Mouse (Mus musculus): ENCODE measurements around the gene Krt81. TPM values are rescaled to one million over a fixed set of nuclear protein-coding genes. Genes with fewer than 3 reads are reported as not detected.

Gene Krt81
- not detected in 2 replicates for total RNA-seq (2014; rRNA removed)
- polyA plus RNA-seq (2012; rRNA removed) = not detected in 2 replicates

- H3K36me3 ChIP-seq (ENCODE audit: control insufficient read depth, insufficient read depth, low read length) = no peaks in the 10 kb centered on the region
- TF ChIP-seq CTCF (IDR thresholded peaks at IDR 0.05; ENCODE audit: low read depth, low read length) (no peak), POLR2A (IDR thresholded peaks at IDR 0.05; ENCODE audit: extremely low read depth, insufficient read depth, low read length) (no peak)
- no peak for DNase-seq (ENCODE audit: extremely low read depth, low read depth, low spot score)
- no peaks in the 10 kb centered on the region for H3K27me3 ChIP-seq (ENCODE audit: control insufficient read depth, insufficient read depth, low read length)
- WGBS = 76% methylated on average over 13 of the region's 13 CpGs
- H3K4me1 ChIP-seq (ENCODE audit: control insufficient read depth, insufficient read depth, low read length) = no peaks in the 10 kb centered on the region
- H3K9ac ChIP-seq (ENCODE audit: low read depth, low read length) = no peak within 1 kb of the TSS
- H3K4me3 ChIP-seq (ENCODE audit: insufficient read depth, low read depth, low read length) = no peak within 1 kb of the TSS
- H3K79me2 ChIP-seq (ENCODE audit: control insufficient read depth, insufficient read depth, low read length) = no peaks in the 10 kb centered on the region
- H3K27ac ChIP-seq (replicated peaks; ENCODE audit: insufficient read depth, low read depth, low read length) = no peak within 1 kb of the TSS
Measured at GRCm38 (mm10) chr15:101463651-101464050, at the start of gene Krt81. Krt81 (minus strand) TSS chr15:101463751.

GRCm38 (mm10) chr15:101508247-101508646 is 44.7 kb upstream of the Krt81 start:
- Histone ChIP-seq H3K36me3 (ENCODE audit: control insufficient read depth, insufficient read depth, low read length) (no peaks in the 10 kb centered on the region), H3K4me1 (ENCODE audit: control insufficient read depth, insufficient read depth, low read length) (no peaks in the 10 kb centered on the region), H3K9ac (ENCODE audit: low read depth, low read length) (no peak overlapping the region), H3K27ac (replicated peaks; ENCODE audit: insufficient read depth, low read depth, low read length) (no peak overlapping the region), H3K27me3 (ENCODE audit: control insufficient read depth, insufficient read depth, low read length) (no peaks in the 10 kb centered on the region), H3K79me2 (ENCODE audit: control insufficient read depth, insufficient read depth, low read length) (no peaks in the 10 kb centered on the region), H3K4me3 (ENCODE audit: insufficient read depth, low read depth, low read length) (no peak overlapping the region)
- 70% methylated on average over 9 of the region's 9 CpGs for WGBS
- TF ChIP-seq CTCF (IDR thresholded peaks at IDR 0.05; ENCODE audit: low read depth, low read length) (no peak), POLR2A (IDR thresholded peaks at IDR 0.05; ENCODE audit: extremely low read depth, insufficient read depth, low read length) (no peak)
- DNase-seq (ENCODE audit: extremely low read depth, low read depth, low spot score) = no peak

- no peak for DNase-seq (ENCODE audit: extremely low read depth, low read depth, low spot score)
- no peaks in the 10 kb centered on the region for H3K79me2 ChIP-seq (ENCODE audit: control insufficient read depth, insufficient read depth, low read length)
- no peak overlapping the region for H3K4me3 ChIP-seq (ENCODE audit: insufficient read depth, low read depth, low read length)
- 37% methylated on average over 14 of the region's 14 CpGs for WGBS
- H3K9ac ChIP-seq (ENCODE audit: low read depth, low read length) = no peak overlapping the region
- TF ChIP-seq CTCF (IDR thresholded peaks at IDR 0.05; ENCODE audit: low read depth, low read length) (no peak), POLR2A (IDR thresholded peaks at IDR 0.05; ENCODE audit: extremely low read depth, insufficient read depth, low read length) (no peak)
- no peaks in the 10 kb centered on the region for H3K27me3 ChIP-seq (ENCODE audit: control insufficient read depth, insufficient read depth, low read length)
- no peaks in the 10 kb centered on the region for H3K36me3 ChIP-seq (ENCODE audit: control insufficient read depth, insufficient read depth, low read length)
- H3K4me1 ChIP-seq (ENCODE audit: control insufficient read depth, insufficient read depth, low read length) = no peaks in the 10 kb centered on the region
- H3K27ac ChIP-seq (replicated peaks; ENCODE audit: insufficient read depth, low read depth, low read length) = no peak overlapping the region
Measured at GRCm38 (mm10) chr15:101506896-101507758, 43.6 kb upstream of the Krt81 start.

DNA sequence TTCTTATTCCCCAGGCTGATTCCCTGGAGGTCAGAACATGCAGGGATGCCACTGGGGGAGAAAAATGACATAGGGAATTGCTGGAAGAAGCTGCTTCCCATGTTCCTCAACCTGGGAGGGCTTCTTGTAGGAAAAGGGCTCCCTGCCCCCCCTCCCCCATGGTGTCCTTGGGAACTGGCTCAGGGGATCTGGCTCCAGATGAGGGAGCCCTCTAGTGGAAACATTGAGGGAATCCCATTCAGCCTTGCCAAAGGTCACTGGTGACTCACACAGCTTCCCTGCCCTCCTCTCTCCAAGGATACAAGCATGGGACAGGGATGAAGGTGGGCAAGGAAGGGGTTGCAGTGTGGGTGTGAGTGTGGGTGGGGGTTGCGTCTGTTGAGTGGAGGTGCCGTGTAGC is 33.6 kb upstream of the Krt81 start:
- Histone ChIP-seq H3K4me1 (ENCODE audit: control insufficient read depth, insufficient read depth, low read length) (no peaks in the 10 kb centered on the region), H3K27ac (replicated peaks; ENCODE audit: insufficient read depth, low read depth, low read length) (no peak overlapping the region), H3K27me3 (ENCODE audit: control insufficient read depth, insufficient read depth, low read length) (no peaks in the 10 kb centered on the region), H3K79me2 (ENCODE audit: control insufficient read depth, insufficient read depth, low read length) (no peaks in the 10 kb centered on the region), H3K4me3 (ENCODE audit: insufficient read depth, low read depth, low read length) (no peak overlapping the region), H3K36me3 (ENCODE audit: control insufficient read depth, insufficient read depth, low read length) (no peaks in the 10 kb centered on the region), H3K9ac (ENCODE audit: low read depth, low read length) (no peak overlapping the region)
- 76% methylated on average over 2 of the region's 2 CpGs for WGBS
- DNase-seq (ENCODE audit: extremely low read depth, low read depth, low spot score) = peak; percentile 30
- TF ChIP-seq POLR2A (IDR thresholded peaks at IDR 0.05; ENCODE audit: extremely low read depth, insufficient read depth, low read length) (no peak), CTCF (IDR thresholded peaks at IDR 0.05; ENCODE audit: low read depth, low read length) (peak; percentile 58)

DNA sequence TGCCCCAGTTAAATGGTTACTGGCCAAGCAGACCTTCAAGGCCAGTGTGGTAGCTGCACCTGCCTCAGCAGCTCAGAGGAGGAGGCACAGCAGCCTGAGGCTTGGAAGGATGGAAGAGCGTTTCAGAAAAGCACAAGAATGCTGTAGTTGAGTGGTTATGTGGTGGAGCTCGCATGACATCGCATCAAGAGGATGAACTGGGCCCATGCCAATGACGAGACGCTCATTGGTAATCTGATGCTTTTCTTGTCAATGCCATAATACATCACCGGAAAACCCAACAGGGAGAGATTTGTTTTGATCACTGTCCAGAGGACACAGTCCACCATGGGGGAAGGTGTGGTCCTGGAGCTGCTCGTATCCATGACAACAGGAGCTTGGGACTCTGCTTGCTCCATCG is 31.7 kb upstream of the Krt81 start:
- H3K79me2 ChIP-seq (ENCODE audit: control insufficient read depth, insufficient read depth, low read length) = no peaks in the 10 kb centered on the region
- H3K4me1 ChIP-seq (ENCODE audit: control insufficient read depth, insufficient read depth, low read length) = no peaks in the 10 kb centered on the region
- DNase-seq (ENCODE audit: extremely low read depth, low read depth, low spot score) = peak; percentile 29
- no peaks in the 10 kb centered on the region for H3K27me3 ChIP-seq (ENCODE audit: control insufficient read depth, insufficient read depth, low read length)
- no peak overlapping the region for H3K4me3 ChIP-seq (ENCODE audit: insufficient read depth, low read depth, low read length)
- H3K36me3 ChIP-seq (ENCODE audit: control insufficient read depth, insufficient read depth, low read length) = no peaks in the 10 kb centered on the region
- no peak overlapping the region for H3K9ac ChIP-seq (ENCODE audit: low read depth, low read length)
- TF ChIP-seq CTCF (IDR thresholded peaks at IDR 0.05; ENCODE audit: low read depth, low read length) = no peak
- TF ChIP-seq POLR2A (IDR thresholded peaks at IDR 0.05; ENCODE audit: extremely low read depth, insufficient read depth, low read length) = no peak
- H3K27ac ChIP-seq (replicated peaks; ENCODE audit: insufficient read depth, low read depth, low read length) = no peak overlapping the region
- 61% methylated on average over 8 of the region's 8 CpGs for WGBS

- DNase-seq (ENCODE audit: extremely low read depth, low read depth, low spot score) = no peak
- no peak overlapping the region for H3K9ac ChIP-seq (ENCODE audit: low read depth, low read length)
- WGBS = 53% methylated on average over 1 of the region's 1 CpGs
- no peaks in the 10 kb centered on the region for H3K79me2 ChIP-seq (ENCODE audit: control insufficient read depth, insufficient read depth, low read length)
- H3K4me3 ChIP-seq (ENCODE audit: insufficient read depth, low read depth, low read length) = no peak overlapping the region
- no peak overlapping the region for H3K27ac ChIP-seq (replicated peaks; ENCODE audit: insufficient read depth, low read depth, low read length)
- H3K27me3 ChIP-seq (ENCODE audit: control insufficient read depth, insufficient read depth, low read length) = no peaks in the 10 kb centered on the region
- no peaks in the 10 kb centered on the region for H3K4me1 ChIP-seq (ENCODE audit: control insufficient read depth, insufficient read depth, low read length)
- TF ChIP-seq CTCF (IDR thresholded peaks at IDR 0.05; ENCODE audit: low read depth, low read length) = no peak
- TF ChIP-seq POLR2A (IDR thresholded peaks at IDR 0.05; ENCODE audit: extremely low read depth, insufficient read depth, low read length) = no peak
- no peaks in the 10 kb centered on the region for H3K36me3 ChIP-seq (ENCODE audit: control insufficient read depth, insufficient read depth, low read length)
Measured at GRCm38 (mm10) chr15:101494203-101494602, 30.7 kb upstream of the Krt81 start.

Measured in liver, adult 2 months (tissue).